Mouse (Mus musculus): ENCODE data around the gene Ctsa.
"Not testable (repeated sequence)": the region's sequence is repeated elsewhere in the genome, so short reads cannot be mapped to it uniquely, and the experiment has no call there.

DNA sequence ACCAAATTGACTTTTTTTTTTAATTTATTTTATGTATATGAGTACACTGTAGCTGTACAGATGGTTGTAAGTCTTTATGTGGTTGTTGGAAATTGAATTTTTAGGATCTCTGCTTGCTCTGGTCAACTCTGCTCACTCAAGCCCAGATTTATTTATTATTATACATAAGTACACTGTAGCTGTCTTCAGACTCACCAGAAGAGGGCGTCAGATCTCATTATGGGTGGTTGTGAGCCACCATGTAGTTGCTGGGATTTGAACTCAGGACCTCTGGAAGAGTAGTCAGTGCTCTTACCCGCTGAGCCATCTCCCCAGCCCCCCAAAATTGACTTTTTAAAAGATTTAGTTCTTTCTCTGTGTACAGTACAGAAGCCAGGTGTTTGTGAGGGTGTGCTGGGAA lies 43.0 kb downstream of the Ctsa start:
- not testable (repeated sequence) for TF ChIP-seq CTCF (conservative IDR thresholded peaks at IDR 0.05; ENCODE audit: low read length); NANOG (IDR thresholded peaks at IDR 0.05; ENCODE audit: borderline replicate concordance, low read length); POU5F1 (IDR thresholded peaks at IDR 0.05; ENCODE audit: borderline replicate concordance, low read length)

Data from E14TG2a.4 (cell line).